Mouse (Mus musculus): ENCODE measurements at regions not wholly inside any gene's neighbourhood (a gene's known extent, or its start where the extent isn't known, plus 50 kb on each side); places are given as distances from the start of the nearest gene placed in this dataset.

DNA sequence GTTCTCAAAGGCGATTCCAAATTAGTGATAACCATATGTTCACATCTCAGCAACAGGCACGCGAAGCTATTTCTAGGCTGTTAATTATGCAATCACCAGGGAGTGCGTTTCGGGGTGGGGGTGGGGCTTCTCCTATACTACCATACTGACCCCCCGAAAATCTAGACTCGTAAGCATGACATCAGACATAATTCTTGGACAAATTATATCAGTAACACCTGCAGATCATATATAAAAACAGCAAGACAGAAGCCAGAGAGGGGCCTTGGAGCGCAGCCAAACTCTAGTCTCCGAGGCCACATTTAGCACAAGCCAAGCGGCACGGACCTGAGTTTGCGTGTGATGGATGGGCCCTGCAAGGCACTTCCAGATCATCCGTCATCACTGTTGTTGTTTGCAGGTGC lies 359.2 kb upstream of the Cd180 start:
- Histone ChIP-seq H3K27ac (ENCODE audit: low read depth, low read length) (0 out of 2 replicates have a peak overlapping the region, but pooled peaks have one; percentile 10), H3K4me2 (peak overlapping the region; percentile 25), H3K36me3 (ENCODE audit: control insufficient read depth, insufficient read depth, low read length) (no peaks in the 10 kb centered on the region), H3K27me3 (ENCODE audit: control insufficient read depth, insufficient read depth, low read length) (no peaks in the 10 kb centered on the region), H3K4me3 (ENCODE audit: low read depth, low read length) (no peak overlapping the region), H3K4me1 (ENCODE audit: control insufficient read depth, insufficient read depth, low read length) (no peaks in the 10 kb centered on the region; the same call in 1 of the 2 replicates), H3K9me3 (replicated peaks; ENCODE audit: control insufficient read depth, low read length) (no peaks in the 10 kb centered on the region), H3K9ac (ENCODE audit: low read depth, low read length) (no peak overlapping the region)
- no peak for ATAC-seq (replicated peaks; ENCODE audit: insufficient number of reproducible peaks, low FRiP score, low TSS enrichment)
- WGBS (ENCODE audit: insufficient replicate concordance), result 34% methylated on average over 13 of the region's 13 CpGs

DNA sequence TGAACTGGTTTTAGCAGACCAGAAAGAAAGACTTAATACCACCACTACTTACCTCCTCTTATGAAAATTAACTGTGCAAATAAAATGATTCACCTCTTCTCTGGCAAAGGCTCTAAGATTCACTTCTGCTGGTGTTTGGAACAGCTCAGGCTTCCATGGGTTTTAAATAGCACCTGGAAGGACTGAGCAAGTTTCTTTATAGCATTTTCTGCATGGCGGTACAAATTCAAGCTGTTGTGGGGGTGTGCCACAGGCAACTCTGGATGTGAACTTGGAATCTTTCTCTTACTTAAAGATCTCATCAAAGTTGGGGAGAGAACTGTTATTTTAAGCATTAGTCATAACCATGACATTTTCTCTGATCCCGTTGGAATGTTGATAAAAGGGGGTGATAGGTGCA lies 350.1 kb upstream of the Cd180 start:
- no peaks in the 10 kb centered on the region for H3K27me3 ChIP-seq (ENCODE audit: control insufficient read depth, insufficient read depth, low read length)
- no peak overlapping the region for H3K9ac ChIP-seq (ENCODE audit: low read depth, low read length)
- no peaks in the 10 kb centered on the region for H3K9me3 ChIP-seq (replicated peaks; ENCODE audit: control insufficient read depth, low read length)
- H3K4me2 ChIP-seq, result no peak overlapping the region
- no peak overlapping the region for H3K4me3 ChIP-seq (ENCODE audit: low read depth, low read length)
- H3K27ac ChIP-seq (ENCODE audit: low read depth, low read length), result no peak overlapping the region
- ATAC-seq (replicated peaks; ENCODE audit: insufficient number of reproducible peaks, low FRiP score, low TSS enrichment), result no peak
- H3K36me3 ChIP-seq (ENCODE audit: control insufficient read depth, insufficient read depth, low read length), result no peaks in the 10 kb centered on the region
- peaks cover 3% of the 10 kb centered on the region; the same call in 1 of the 2 replicates for H3K4me1 ChIP-seq (ENCODE audit: control insufficient read depth, insufficient read depth, low read length)
- 82% methylated on average over 2 of the region's 2 CpGs for WGBS (ENCODE audit: insufficient replicate concordance)

DNA sequence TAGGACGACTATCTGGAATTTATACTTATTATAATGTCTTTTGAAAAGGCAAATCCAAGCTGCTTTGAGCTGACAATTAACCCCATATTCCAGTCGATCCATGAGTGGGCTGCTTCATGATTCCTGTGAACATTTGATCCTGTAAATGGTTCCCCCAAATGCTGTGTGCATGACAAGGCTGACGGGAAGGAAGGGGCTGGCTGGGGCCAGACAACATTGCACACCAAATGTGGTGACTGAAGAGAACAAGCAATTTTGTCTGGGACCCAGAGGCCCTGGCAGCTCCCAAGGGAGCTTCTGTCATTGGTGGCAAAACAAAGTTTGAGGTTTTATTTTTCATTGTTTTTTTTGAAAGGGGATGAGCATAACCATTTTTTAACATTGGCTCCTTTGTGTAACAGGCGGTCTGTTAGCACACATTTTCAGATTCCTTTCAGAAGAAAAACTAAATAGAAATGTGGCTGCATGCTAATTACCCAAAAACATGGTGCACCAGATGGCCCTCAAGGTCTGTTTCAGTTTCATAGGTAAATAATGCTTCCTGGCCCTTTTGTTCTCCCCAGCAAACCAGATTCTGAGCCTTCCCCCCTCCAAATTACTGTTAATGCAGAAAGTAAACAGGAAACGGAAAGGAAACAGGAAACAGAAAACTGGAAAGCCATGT lies 348.6 kb upstream of the Cd180 start:
- H3K27me3 ChIP-seq (ENCODE audit: control insufficient read depth, insufficient read depth, low read length), result no peaks in the 10 kb centered on the region
- no peak overlapping the region for H3K27ac ChIP-seq (ENCODE audit: low read depth, low read length)
- H3K4me2 ChIP-seq, result no peak overlapping the region
- no peak overlapping the region for H3K9ac ChIP-seq (ENCODE audit: low read depth, low read length)
- 66% methylated on average over 5 of the region's 5 CpGs for WGBS (ENCODE audit: insufficient replicate concordance)
- H3K36me3 ChIP-seq (ENCODE audit: control insufficient read depth, insufficient read depth, low read length), result no peaks in the 10 kb centered on the region
- H3K4me3 ChIP-seq (ENCODE audit: low read depth, low read length), result no peak overlapping the region
- ATAC-seq (replicated peaks; ENCODE audit: insufficient number of reproducible peaks, low FRiP score, low TSS enrichment), result no peak
- H3K9me3 ChIP-seq (replicated peaks; ENCODE audit: control insufficient read depth, low read length), result no peaks in the 10 kb centered on the region
- H3K4me1 ChIP-seq (ENCODE audit: control insufficient read depth, insufficient read depth, low read length), result peaks cover 5% of the 10 kb centered on the region; the same call in 1 of the 2 replicates

DNA sequence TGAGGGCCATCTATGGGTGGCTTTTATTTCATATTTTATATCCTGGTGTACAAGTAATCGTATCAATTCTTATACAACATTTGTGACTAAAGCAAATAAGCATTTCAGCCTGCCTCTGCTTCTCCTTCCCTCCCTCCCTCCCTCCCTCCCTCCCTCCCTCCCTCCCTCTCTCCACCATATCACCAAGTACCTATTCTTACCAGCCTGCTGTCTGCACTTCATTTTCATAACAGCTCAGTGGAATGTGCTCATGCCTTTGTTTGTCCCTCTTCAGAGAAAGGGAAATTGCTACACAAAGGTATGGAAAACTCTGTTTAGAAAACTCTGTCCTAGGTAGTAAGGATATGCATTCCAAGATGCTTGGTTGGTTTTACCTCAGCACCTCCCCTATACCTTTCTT lies 343.9 kb upstream of the Cd180 start:
- Histone ChIP-seq H3K4me1 (ENCODE audit: control insufficient read depth, insufficient read depth, low read length) (peaks cover 5% of the 10 kb centered on the region; the same call in 1 of the 2 replicates), H3K4me3 (ENCODE audit: low read depth, low read length) (no peak overlapping the region), H3K4me2 (no peak overlapping the region), H3K27me3 (ENCODE audit: control insufficient read depth, insufficient read depth, low read length) (no peaks in the 10 kb centered on the region), H3K9ac (ENCODE audit: low read depth, low read length) (no peak overlapping the region), H3K9me3 (replicated peaks; ENCODE audit: control insufficient read depth, low read length) (no peaks in the 10 kb centered on the region), H3K27ac (ENCODE audit: low read depth, low read length) (no peak overlapping the region), H3K36me3 (ENCODE audit: control insufficient read depth, insufficient read depth, low read length) (no peaks in the 10 kb centered on the region)
- no peak for ATAC-seq (replicated peaks; ENCODE audit: insufficient number of reproducible peaks, low FRiP score, low TSS enrichment)
- WGBS (ENCODE audit: insufficient replicate concordance), result 72% methylated on average over 1 of the region's 1 CpGs

DNA sequence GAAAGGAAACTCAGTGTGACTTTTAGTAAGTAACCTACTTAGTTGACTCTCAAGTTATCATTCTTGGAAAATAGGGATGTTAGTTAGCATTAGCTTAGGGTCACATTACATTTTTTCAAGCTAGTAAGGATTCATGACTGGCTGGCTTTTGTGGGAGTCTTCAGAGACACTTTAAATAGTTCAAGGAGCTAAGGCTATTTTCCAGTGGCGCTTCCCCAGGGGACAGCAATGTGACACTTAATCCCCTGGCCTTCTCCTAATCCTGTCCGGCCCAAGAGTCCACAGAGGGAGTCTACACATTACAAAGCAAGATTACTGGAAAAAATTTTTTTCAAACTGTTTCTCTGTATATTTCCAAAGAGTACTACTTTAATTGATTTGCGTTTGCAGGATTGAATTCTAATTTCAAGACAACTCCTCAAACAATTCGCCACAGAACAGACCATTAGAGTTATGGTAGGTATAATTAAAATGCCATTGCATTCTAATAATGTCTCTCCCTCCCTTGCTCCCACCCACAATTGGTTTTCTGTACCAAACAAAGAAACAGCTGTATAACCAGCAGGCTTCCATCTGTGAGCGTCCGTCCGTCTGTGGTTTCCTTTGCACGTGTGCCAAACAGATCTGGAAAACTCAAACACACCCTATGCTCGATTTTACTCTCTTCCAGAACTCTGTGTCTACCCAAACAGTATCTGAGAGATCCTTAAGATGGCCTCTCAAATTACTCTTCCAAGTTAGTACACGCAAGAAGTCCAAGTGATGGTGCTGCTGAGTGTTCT lies 341.1 kb upstream of the Cd180 start:
- Histone ChIP-seq H3K36me3 (ENCODE audit: control insufficient read depth, insufficient read depth, low read length) (no peaks in the 10 kb centered on the region), H3K4me3 (ENCODE audit: low read depth, low read length) (no peak overlapping the region), H3K27me3 (ENCODE audit: control insufficient read depth, insufficient read depth, low read length) (no peaks in the 10 kb centered on the region), H3K4me1 (ENCODE audit: control insufficient read depth, insufficient read depth, low read length) (peaks cover 5% of the 10 kb centered on the region; the same call in 1 of the 2 replicates), H3K4me2 (no peak overlapping the region), H3K9me3 (replicated peaks; ENCODE audit: control insufficient read depth, low read length) (no peaks in the 10 kb centered on the region), H3K27ac (ENCODE audit: low read depth, low read length) (no peak overlapping the region), H3K9ac (ENCODE audit: low read depth, low read length) (no peak overlapping the region)
- 77% methylated on average over 10 of the region's 10 CpGs for WGBS (ENCODE audit: insufficient replicate concordance)
- no peak for ATAC-seq (replicated peaks; ENCODE audit: insufficient number of reproducible peaks, low FRiP score, low TSS enrichment)

DNA sequence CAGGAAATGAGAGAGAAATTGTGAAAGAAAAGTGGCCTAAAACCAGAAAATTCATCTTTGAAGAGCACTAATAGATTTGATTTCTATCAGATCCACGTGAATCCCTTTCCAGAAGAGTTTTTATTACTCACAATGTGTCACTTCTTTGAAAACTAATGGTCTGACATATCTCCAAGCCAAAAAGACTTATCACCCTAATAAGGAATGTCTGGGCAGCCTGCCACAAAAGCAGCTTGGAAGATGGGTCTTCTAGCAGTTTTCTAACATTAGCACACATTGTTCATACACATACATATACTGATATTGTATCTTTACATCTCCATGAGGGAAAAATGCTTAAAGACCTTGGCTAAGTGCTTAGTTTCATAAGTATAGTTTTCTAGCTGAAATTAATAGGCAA lies 337.8 kb upstream of the Cd180 start:
- Histone ChIP-seq H3K4me2 (no peak overlapping the region), H3K9ac (ENCODE audit: low read depth, low read length) (no peak overlapping the region), H3K27ac (ENCODE audit: low read depth, low read length) (no peak overlapping the region), H3K4me1 (ENCODE audit: control insufficient read depth, insufficient read depth, low read length) (no peaks in the 10 kb centered on the region), H3K9me3 (replicated peaks; ENCODE audit: control insufficient read depth, low read length) (no peaks in the 10 kb centered on the region), H3K4me3 (ENCODE audit: low read depth, low read length) (no peak overlapping the region), H3K27me3 (ENCODE audit: control insufficient read depth, insufficient read depth, low read length) (no peaks in the 10 kb centered on the region), H3K36me3 (ENCODE audit: control insufficient read depth, insufficient read depth, low read length) (no peaks in the 10 kb centered on the region)
- 25% methylated on average over 1 of the region's 1 CpGs for WGBS (ENCODE audit: insufficient replicate concordance)
- ATAC-seq (replicated peaks; ENCODE audit: insufficient number of reproducible peaks, low FRiP score, low TSS enrichment), result no peak

DNA sequence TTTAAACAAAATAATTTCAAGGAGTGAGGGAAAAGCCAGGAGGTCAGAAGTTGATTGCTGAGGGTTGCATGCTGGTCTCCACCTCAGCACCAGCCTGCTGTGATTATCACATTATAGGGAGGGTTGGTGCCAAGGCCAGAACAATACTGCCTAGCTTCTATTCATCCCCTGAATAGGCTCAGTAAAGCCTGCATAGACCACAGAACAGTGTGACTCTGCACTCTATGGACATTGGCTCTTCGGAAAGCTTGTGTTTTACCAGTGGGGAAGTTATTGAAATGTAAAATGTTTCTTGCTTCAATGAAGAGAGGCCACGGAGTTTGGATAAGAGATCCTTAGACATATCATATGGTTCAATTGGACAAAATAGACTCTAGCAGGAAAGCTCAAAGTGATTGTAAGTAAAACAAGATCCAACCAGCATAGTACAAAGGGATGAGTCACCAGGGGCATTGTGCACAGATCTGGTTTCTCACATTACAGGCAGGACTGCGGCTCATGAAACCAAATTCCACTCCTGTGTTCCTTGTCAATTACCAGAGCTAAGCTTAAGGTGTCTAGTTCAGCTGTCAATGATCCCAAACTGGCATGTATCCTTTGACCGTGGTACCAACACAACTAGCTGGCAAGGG lies 320.8 kb upstream of the Cd180 start:
- ATAC-seq (replicated peaks; ENCODE audit: insufficient number of reproducible peaks, low FRiP score, low TSS enrichment), result no peak

DNA sequence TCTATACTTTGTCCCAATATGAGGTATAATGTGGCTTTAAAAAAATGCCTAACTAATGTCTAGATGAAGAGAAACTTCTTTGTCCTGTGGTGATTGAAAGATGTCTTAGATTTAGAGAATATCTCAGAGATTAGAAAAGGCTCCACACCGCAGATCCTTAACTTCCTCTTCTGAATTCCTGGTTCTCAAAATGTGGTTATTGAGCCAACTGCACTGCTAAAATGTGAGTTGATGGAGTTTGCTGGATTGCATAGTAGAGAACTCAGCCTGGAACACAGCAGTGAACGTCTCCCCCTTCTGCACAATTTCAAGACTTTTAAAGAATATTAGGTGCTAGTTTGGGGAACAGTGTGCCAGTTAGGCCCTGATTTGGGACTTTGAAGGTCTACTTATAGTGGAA lies 312.7 kb upstream of the Cd180 start:
- no peaks in the 10 kb centered on the region for H3K4me1 ChIP-seq (ENCODE audit: control insufficient read depth, insufficient read depth, low read length)
- no peak overlapping the region for H3K4me2 ChIP-seq
- WGBS (ENCODE audit: insufficient replicate concordance), result 83% methylated on average over 2 of the region's 2 CpGs
- H3K4me3 ChIP-seq (ENCODE audit: low read depth, low read length), result no peak overlapping the region
- no peaks in the 10 kb centered on the region for H3K27me3 ChIP-seq (ENCODE audit: control insufficient read depth, insufficient read depth, low read length)
- no peaks in the 10 kb centered on the region for H3K9me3 ChIP-seq (replicated peaks; ENCODE audit: control insufficient read depth, low read length)
- no peak overlapping the region for H3K9ac ChIP-seq (ENCODE audit: low read depth, low read length)
- H3K36me3 ChIP-seq (ENCODE audit: control insufficient read depth, insufficient read depth, low read length), result no peaks in the 10 kb centered on the region
- H3K27ac ChIP-seq (ENCODE audit: low read depth, low read length), result no peak overlapping the region
- ATAC-seq (replicated peaks; ENCODE audit: insufficient number of reproducible peaks, low FRiP score, low TSS enrichment), result no peak

More for the DNA sequence above, 320.8 kb upstream of the Cd180 start:
- Histone ChIP-seq H3K4me2 (no peak overlapping the region), H3K9me3 (replicated peaks; ENCODE audit: control insufficient read depth, low read length) (no peaks in the 10 kb centered on the region), H3K27me3 (ENCODE audit: control insufficient read depth, insufficient read depth, low read length) (no peaks in the 10 kb centered on the region), H3K4me1 (ENCODE audit: control insufficient read depth, insufficient read depth, low read length) (no peaks in the 10 kb centered on the region), H3K9ac (ENCODE audit: low read depth, low read length) (no peak overlapping the region), H3K27ac (ENCODE audit: low read depth, low read length) (no peak overlapping the region), H3K4me3 (ENCODE audit: low read depth, low read length) (no peak overlapping the region), H3K36me3 (ENCODE audit: control insufficient read depth, insufficient read depth, low read length) (no peaks in the 10 kb centered on the region)
- 67% methylated on average over 4 of the region's 4 CpGs for WGBS (ENCODE audit: insufficient replicate concordance)
